Mouse (Mus musculus) embryonic stem cell, embryonic (primary cell): Measurements from ENCODE around the gene Tnpo3.

ENCODE experiments used
- CTCF ChIA-PET, 4 experiments: fragments of 300-600 bp in 2 of 4; fragments of 350-600 bp in 2 of 4; sonication (Branson Sonifier 250); formaldehyde crosslinking; loops; one replicate each; lab custom pipeline; 2022; ENCODE audit warnings: inconsistent platforms in 2 of 4; lab: Charles Lee
- POLR2A ChIA-PET, 4 experiments: fragments of 300-600 bp in 2 of 4; fragments of 350-600 bp in 2 of 4; sonication (Branson Sonifier 250); formaldehyde crosslinking; loops; one replicate each; lab custom pipeline; 2022; ENCODE audit warnings: antibody characterized with exemption in 4 of 4, inconsistent platforms in 1 of 4; lab: Charles Lee

The Tnpo3 gene

DNA sequence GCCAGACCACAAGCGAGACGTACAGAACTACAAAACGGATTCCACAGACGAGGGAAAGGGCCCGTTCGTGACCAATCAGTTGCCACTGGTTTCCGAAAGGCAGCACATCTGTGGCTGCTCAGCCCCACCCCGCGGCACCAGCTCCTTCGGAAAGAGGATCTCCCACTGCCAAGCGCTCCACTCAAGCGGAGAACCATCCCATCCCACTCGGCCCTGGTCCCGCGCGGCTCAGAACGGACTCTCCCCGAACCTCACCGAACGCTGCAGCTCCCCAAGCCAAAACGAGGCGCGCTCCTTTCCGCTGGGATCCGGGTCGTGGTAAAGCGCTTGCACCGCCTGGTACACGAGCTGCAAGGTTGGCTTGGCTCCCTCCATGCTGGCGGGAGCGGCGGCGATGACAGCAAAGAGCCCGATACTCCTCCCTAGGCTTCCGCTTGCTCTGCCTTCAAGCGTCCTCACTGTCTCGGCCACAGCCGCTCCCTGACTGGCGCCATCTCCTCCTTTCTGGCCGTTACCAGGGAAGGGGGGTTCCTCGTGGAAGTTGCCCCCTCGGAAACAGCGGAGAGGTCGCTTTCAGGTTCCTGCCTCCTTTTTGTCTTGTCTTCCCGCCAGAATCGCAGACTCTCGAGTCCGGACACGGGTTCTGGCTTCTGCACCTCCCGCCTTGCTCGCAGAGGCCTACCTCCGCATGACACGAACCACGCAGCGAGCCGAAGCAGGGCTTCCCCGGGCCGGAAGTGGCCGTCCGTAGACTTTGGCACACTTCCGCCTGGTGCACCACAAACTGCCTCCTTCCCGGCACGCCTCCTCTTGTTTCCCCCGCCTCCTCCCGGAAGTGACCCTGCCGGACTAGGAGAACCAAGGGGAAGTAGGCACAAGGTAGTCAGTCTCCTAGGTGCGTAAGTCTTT, at the start of gene Tnpo3:
Gene Tnpo3 (minus strand): TSS at position 777 of the 909 bp plus-strand sequence.
- CTCF ChIA-PET, result interaction anchor here in 2 of 4 experiments (0.5 to 0.8 kb wide), 2 partner anchors 12 to 107 kb away, joined by 3 to 6 read pairs; no protein-coding TSS in a partner anchor
- POLR2A ChIA-PET, result interaction anchor here (0.6 to 6.6 kb wide), 51 partner anchors 9 to 708 kb away, joined by 3 to 48 read pairs (median 4); partner anchors contain the start of genes Calu (in 2 of the 4), Ccdc136 (in 1 of the 4), Irf5 (in 1 of the 4) and Rbm28 (in 1 of the 4)

GRCm38 (mm10) chr6:29658626-29659475, 49.2 kb upstream of the Tnpo3 start:
- POLR2A ChIA-PET, result interaction anchor here in 1 of 4 experiments (0.6 to 1.9 kb wide), 7 partner anchors 10 to 416 kb away, joined by 3 to 9 read pairs (median 3); partner anchors contain the start of gene Tnpo3
- CTCF ChIA-PET, result interaction anchor here in 2 of 4 experiments (0.5 to 0.6 kb wide), 3 partner anchors 53 to 435 kb away, joined by 3 read pairs; no protein-coding TSS in a partner anchor

DNA sequence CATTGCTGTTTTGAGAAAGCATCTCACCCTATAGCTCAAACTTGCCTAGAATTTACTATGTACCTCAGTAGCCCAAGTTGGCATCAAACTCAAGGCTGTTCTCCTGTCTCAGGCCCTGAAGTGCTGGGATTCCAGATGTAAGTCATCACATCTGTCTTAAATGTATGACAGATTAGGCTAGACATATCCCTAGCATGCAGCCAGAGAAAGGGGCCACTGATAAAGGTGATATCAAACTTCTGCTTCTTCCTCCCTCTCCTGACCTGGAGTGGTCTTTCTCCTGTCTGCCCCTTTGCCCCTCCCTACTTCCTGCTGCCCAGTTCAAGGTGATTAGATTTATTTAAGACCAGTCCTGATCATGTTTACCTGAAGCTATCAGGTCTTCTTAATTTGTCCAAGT, 43.6 kb upstream of the Tnpo3 start:
- CTCF ChIA-PET, result no interaction called here
- POLR2A ChIA-PET, result no interaction called here

- ChIA-PET POLR2A (interaction anchor here in 1 of 4 experiments (1.5 to 3.3 kb wide), 3 partner anchors 18 to 40 kb away, joined by 4 to 12 read pairs (median 4); partner anchors contain the start of gene Tnpo3), CTCF (interaction anchor here in 2 of 4 experiments (1.0 to 1.5 kb wide), 5 partner anchors 10 to 127 kb away, joined by 3 to 5 read pairs (median 5); no protein-coding TSS in a partner anchor)
These were observed 40.5 kb upstream of the Tnpo3 start for GRCm38 (mm10) chr6:29650170-29650549.

GRCm38 (mm10) chr6:29649494-29650169, 39.9 kb upstream of the Tnpo3 start:
- POLR2A ChIA-PET, result interaction anchor here in 3 of 4 experiments (0.5 to 3.3 kb wide), 8 partner anchors 10 to 302 kb away, joined by 3 to 12 read pairs (median 4); partner anchors contain the start of genes Calu (in 1 of the 3) and Tnpo3 (in 1 of the 3)
- CTCF ChIA-PET, result interaction anchor here (0.5 to 1.5 kb wide), 12 partner anchors 10 to 409 kb away, joined by 3 to 5 read pairs (median 3); no protein-coding TSS in a partner anchor

- ChIA-PET POLR2A (interaction anchor here in 1 of 4 experiments (0.7 to 4.9 kb wide), 3 partner anchors 9 to 32 kb away, joined by 3 to 47 read pairs (median 3); partner anchors contain the start of gene Tnpo3), CTCF (interaction anchor here in 2 of 4 experiments (0.6 to 1.2 kb wide), 2 partner anchors 20 to 250 kb away, joined by 3 read pairs; no protein-coding TSS in a partner anchor)
These were observed 32.1 kb upstream of the Tnpo3 start for GRCm38 (mm10) chr6:29641816-29642215.

- CTCF ChIA-PET, result interaction anchor here (0.5 to 1.4 kb wide), 9 partner anchors 8 to 72 kb away, joined by 3 to 11 read pairs (median 4); no protein-coding TSS in a partner anchor
- POLR2A ChIA-PET, result interaction anchor here in 3 of 4 experiments (0.6 to 4.9 kb wide), 22 partner anchors 9 to 460 kb away, joined by 3 to 47 read pairs (median 3); partner anchors contain the start of genes Tnpo3 (in 2 of the 3), Impdh1 (in 1 of the 3) and Tspan33 (in 1 of the 3)
These were observed 30.1 kb upstream of the Tnpo3 start for GRCm38 (mm10) chr6:29639580-29640419.

DNA sequence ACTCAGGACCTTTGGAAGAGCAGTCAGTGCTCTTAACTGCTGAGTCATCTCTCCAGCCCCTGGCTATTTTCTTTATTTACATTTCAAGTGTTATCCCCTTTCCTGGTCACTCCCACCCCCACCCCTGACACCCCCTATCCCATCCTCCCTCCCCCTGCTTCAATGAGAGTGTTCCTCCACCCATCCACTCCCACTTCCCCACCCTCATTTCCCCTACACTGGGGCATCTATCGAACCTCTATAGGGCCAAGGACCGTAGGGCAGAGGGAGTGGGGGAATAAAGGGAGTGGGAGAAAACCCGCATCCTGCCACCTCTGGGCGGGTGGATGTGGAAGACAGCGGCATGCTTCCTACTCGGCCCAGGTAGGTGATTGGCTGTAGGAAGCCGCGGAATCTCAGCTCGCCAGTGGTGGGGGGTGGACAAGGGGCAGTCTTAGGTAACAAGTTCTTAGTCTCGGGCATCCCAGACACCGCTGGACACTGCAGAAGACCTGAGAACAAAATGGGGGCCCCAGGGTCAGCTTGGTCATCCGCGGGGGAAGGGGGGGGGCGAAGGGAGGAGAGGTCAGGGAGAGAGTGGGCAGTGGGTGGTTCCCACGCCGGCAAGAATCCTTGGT, 29.3 kb upstream of the Tnpo3 start:
- ChIA-PET CTCF (interaction anchor here (0.5 to 1.4 kb wide), 11 partner anchors 8 to 437 kb away, joined by 3 to 11 read pairs (median 4); no protein-coding TSS in a partner anchor), POLR2A (interaction anchor here (0.6 to 4.9 kb wide), 23 partner anchors 8 to 752 kb away, joined by 3 to 47 read pairs (median 3); partner anchors contain the start of genes Tnpo3 (in 2 of the 4), Impdh1 (in 1 of the 4), Strip2 (in 1 of the 4) and Tspan33 (in 1 of the 4))

- POLR2A ChIA-PET, result interaction anchor here (0.6 to 4.9 kb wide), 12 partner anchors 7 to 753 kb away, joined by 3 to 47 read pairs (median 3); partner anchors contain the start of genes Atp6v1f (in 1 of the 4), Irf5 (in 1 of the 4), Tnpo3 (in 1 of the 4) and Zc3hc1 (in 1 of the 4)
- CTCF ChIA-PET, result interaction anchor here in 2 of 4 experiments (0.6 to 1.1 kb wide), 9 partner anchors 11 to 439 kb away, joined by 3 to 11 read pairs (median 4); partner anchors contain the start of gene Irf5 (in 1 of the 2)
These were observed 28.0 kb upstream of the Tnpo3 start for GRCm38 (mm10) chr6:29637397-29638373.

- ChIA-PET POLR2A (interaction anchor here in 3 of 4 experiments (0.6 to 4.9 kb wide), 7 partner anchors 16 to 547 kb away, joined by 3 to 47 read pairs (median 4); partner anchors contain the start of gene Tnpo3 (in 1 of the 3)), CTCF (interaction anchor here in 2 of 4 experiments (0.7 to 1.1 kb wide), 2 partner anchors 120 to 396 kb away, joined by 3 to 4 read pairs; no protein-coding TSS in a partner anchor)
These were observed 26.8 kb upstream of the Tnpo3 start for GRCm38 (mm10) chr6:29636322-29637092.

- ChIA-PET POLR2A (interaction anchor here in 2 of 4 experiments (0.6 to 1.2 kb wide), 4 partner anchors 25 to 1036 kb away, joined by 3 to 6 read pairs (median 4); no protein-coding TSS in a partner anchor), CTCF (no interaction called here)
These were observed 24.9 kb upstream of the Tnpo3 start for GRCm38 (mm10) chr6:29634537-29634936.

DNA sequence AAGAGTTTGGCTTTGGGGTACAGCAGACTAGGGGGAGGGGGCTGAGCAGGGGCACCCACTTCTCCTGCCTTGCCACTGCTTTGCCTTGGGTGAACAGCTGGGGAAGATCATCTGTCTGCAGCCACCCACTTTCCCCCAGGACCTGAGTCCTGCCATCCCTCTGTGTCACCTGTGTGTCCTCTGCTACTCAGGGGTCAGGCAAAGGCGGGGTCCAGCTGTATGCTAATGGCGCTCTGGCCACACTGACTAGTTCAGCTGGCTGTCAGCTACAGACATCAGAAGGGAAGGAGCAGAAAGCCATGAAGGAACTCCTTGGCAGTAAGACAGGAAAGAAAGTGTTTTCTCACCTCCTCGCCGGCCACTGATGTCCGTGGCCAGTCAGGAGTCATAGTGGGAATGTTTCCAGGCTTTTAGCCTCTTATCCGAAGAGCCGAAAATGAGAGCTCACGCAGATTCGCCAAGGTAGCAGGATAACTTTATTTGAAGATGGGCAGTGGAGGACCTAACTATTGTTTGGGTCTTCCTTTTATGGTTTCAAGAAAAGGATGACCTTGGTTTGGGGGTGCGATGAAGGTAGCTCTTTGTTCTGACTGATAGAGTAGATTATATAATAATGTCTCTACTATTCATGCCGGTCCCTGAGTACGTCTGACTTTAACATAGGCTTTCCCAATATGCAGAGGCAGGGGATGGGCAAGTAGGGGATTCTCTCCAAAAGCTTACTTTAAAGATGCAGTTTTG, 23.0 kb upstream of the Tnpo3 start:
- ChIA-PET CTCF (interaction anchor here in 3 of 4 experiments (0.6 to 1.6 kb wide), 5 partner anchors 16 to 1075 kb away, joined by 3 to 7 read pairs (median 3); no protein-coding TSS in a partner anchor), POLR2A (interaction anchor here (0.6 to 2.6 kb wide), 12 partner anchors 9 to 758 kb away, joined by 3 to 13 read pairs (median 4); partner anchors contain the start of genes Calu (in 2 of the 4), Tnpo3 (in 1 of the 4) and Zc3hc1 (in 1 of the 4))
